Mouse (Mus musculus) c-Kit-positive CD71-negative TER-119-negative erythroid progenitor cells, embryonic 14.5 days (primary cell): ENCODE measurements around the gene Abcg4.

Experiments
- DNase-seq: peaks from one replicate; pipeline ENCODE4 v3.0.0-alpha.2; 2013; ENCODE audit warnings: low read depth

The Abcg4 gene

DNA sequence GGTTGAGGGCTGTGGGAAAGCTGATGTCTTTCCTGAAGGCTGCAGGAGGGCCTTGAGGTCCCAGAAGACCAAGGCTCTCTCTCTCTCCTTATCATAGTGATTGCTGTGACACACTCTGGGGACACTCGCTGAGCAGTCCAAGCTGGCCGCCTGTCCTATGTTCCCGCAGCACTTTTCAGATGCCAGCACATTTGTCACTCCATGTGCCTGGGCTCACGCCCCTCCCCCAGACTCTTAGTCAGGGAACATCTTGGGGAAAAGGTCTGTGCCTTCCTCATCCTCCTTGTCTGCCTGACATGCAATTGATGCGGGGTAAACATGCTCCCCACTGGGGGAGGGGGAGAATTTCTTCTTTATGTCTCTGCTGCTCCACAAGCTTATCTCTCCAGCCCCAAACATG, 5.2 kb downstream of the Abcg4 start:
- DNase-seq: no peak

GRCm38 (mm10) chr9:44269973-44270372, 18.4 kb downstream of the Abcg4 start:
- DNase-seq: no peak

- no peak for DNase-seq
Measured at GRCm38 (mm10) chr9:44269077-44269476, 19.3 kb downstream of the Abcg4 start.

GRCm38 (mm10) chr9:44268432-44268831, 20.0 kb downstream of the Abcg4 start, which contains the start of gene Nlrx1:
Nlrx1 (minus strand) TSS chr9:44268599.
- DNase-seq: peak; percentile 47

DNA sequence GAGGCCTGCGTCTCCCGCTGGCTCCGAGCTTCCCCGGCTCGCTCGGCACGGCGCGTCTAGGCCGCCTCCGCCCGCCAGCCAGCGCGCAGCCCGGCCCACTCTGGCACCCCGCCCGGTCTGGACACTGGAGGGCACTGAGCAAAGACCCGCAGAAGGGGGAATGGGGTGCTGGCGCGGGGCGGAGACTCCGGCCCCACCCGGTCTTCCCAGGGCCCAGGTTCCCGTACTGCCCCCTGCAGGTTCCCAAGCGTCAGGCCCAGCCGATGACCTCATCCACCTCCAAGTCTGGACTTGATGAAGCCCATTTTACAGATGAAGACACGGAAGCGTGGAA, 20.4 kb downstream of the Abcg4 start:
- DNase-seq: peak; percentile 82

DNA sequence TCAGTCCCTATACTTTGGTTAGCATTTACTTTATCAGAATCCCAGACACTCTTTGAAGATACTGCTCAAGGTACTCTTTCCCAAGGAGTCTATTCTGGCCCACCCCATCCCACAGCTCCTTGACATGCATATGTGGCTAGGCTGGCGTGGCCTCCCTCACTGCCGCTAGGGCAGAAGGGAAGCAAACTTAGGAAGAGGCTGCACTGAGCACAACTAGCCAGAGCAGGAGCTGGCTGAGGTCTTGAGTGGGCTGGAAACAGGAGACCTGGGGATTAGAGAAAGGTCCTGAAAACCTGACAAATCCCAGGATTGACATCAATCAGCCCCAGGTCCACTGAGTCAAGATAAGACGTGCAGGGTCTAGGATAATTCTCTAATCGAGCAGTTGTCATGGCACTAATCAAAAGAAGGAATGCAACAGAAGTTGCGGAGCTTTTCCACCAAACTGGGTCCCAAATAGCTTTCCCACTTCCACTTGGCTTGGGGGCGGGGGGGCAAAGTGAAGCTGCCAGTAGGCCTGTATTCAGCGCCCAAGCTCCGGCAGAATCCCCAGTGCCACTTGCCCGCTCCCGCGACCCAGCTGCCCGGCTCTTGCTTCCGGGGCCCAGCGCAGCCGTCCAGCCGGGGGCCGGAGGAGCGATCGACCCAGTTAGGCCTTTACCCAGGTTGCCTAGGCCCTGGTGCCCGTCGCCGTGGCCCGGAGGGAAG, 20.9 kb downstream of the Abcg4 start:
- DNase-seq: no peak

DNA sequence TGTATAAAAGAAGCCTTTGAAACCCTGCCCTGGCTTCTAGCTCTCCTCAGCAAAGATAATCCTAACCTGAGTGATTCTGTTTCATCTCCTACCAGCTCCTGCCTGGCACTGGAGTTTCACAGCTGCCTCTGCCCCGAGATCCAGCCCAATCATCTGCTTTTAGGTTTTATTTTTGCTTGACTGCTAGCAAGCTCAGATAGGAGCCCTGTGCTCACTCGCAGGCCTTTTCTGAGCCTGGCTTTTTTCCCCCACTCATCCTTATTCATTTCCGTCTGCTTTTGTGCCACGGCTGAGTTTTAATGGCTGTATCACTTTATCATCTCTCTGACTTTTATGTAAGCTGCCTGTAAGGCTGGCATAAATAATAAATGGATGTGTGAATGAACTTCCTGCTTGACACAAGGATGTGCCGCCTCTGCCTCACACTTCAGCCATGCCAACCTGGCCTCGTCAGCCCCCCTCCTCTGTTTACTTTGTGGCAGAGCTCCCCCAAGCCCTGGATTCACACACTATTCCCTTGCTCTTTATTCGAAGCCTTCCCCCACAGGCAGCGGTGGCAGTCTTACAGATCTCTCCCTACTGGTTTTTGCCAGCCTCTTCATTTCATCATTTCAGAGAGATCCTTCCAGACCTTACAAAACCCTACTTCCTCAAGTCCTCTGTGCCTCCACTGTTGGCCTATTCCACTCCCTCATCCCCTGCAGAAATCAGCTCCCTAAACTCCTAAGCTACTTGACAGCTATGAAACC, 21.8 kb downstream of the Abcg4 start:
- no peak for DNase-seq

- DNase-seq: no peak
Measured at GRCm38 (mm10) chr9:44261388-44261787, 27.0 kb downstream of the Abcg4 start.

- no peak for DNase-seq
Measured at GRCm38 (mm10) chr9:44259014-44259413, 29.4 kb downstream of the Abcg4 start.

DNA sequence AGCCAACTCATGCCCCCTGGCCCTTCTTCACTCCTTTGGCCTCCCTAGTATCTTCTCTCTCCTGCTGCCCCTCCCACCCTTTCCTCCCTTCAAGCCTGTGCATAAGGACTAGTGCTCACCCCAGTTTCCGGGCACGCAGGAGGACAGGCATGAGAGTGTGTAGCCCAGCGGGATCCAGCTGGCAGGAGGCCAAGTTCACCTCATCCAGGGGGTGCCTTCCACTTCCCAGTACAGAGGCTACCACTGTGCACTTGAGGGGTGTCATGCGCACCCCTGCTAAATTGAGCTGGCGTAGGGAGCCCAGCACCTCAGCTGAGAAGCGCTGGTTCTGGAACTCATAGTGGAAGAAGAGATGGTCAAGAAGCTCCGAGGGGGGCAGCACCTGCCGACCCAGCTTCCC, 32.2 kb downstream of the Abcg4 start:
- DNase-seq: no peak

DNA sequence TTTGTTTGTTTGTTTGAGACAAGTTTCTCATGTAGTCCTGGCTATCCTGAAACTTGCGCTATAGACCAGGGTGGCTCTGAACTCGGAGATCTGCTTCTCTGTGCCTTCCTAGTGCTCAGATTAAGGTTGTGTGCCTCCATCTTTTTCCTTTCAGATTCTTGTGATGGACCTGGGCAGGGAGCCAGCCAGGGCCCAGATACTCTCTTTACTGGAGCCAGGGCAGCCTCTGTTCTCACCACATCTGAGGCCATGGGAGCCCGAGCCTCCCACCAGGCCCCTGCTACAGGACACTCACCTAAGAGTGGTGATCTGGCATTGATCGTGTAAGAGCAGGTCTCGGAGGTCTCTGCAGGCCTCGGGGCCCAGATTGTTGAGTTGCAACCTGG, 33.3 kb downstream of the Abcg4 start:
- DNase-seq: no peak

- DNase-seq: no peak
Measured at GRCm38 (mm10) chr9:44254508-44255135, 33.8 kb downstream of the Abcg4 start.

GRCm38 (mm10) chr9:44253441-44253840, 35.0 kb downstream of the Abcg4 start:
- DNase-seq: no peak

- DNase-seq: no peak
Measured at GRCm38 (mm10) chr9:44251314-44251713, 37.1 kb downstream of the Abcg4 start, which contains the start of gene Pdzd3. Pdzd3 (minus strand) TSS chr9:44251471.

- no peak for DNase-seq
Measured at GRCm38 (mm10) chr9:44250445-44250844, 38.0 kb downstream of the Abcg4 start.

GRCm38 (mm10) chr9:44249181-44250146, 39.0 kb downstream of the Abcg4 start:
- no peak for DNase-seq

DNA sequence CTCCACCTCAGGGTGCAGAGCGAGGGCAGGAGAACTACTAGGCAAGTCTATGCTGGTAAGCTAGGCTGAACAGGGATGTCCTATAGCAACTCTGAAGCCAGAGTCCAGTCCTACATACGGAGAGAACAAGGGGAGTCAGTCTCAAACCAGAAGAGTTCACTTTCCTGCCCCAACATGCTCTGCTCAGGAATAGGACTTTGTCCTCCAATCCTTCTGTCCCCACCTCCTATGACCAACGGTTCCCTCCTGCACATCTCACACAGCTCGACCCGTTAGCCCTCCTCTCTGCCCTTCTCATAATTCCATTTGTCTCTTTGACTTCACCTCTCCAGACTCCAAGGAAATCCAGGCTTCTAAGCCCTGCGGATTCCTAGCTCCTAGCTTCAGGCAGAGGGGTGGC, 40.5 kb downstream of the Abcg4 start:
- DNase-seq: no peak

DNA sequence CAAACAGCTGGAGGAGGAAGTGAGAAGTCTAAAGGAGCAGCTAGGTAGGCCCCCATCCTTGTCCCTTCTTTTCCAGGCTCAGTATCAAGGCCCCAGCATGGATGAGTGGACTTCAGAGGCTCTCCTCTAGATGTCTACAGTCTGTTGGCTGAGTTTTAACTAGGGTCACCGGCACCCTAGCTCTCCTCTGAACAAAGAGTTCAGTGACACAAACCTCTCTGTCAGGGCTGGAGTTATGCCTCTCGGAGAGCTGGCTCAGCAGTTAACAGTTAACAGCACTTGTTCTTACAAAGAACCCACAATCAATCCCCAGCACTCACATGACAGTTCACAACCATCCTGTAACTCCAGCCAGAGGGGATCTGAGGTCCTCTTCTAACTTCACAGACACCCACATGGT, 44.8 kb downstream of the Abcg4 start:
- no peak for DNase-seq

GRCm38 (mm10) chr9:44241418-44241817, 47.0 kb downstream of the Abcg4 start:
- DNase-seq: no peak

DNA sequence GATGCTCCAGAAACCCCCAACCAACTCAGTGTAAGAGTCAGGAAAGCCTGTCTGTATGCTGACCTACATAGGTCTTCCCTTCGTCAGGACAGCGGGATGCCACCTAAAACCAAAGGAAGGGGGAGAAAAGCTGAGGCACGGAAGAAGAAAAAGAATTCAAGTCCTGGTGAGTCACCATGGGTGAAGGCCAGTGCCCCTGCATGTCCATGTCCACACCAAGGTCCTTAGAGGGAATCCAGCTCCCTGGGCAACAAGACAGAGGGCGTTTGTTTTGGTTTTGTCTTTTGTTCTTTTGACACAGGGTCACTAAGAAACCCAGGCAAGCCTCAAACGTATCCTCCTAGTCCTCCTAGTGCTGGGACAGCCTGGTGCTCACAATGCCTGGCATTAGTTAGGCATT, 47.5 kb downstream of the Abcg4 start:
- DNase-seq: no peak

- DNase-seq: no peak
Measured at GRCm38 (mm10) chr9:44240399-44240798, 48.0 kb downstream of the Abcg4 start, which contains the start of gene Ccdc153. Ccdc153 (plus strand) TSS chr9:44240676.

GRCm38 (mm10) chr9:44239447-44239846, 49.0 kb downstream of the Abcg4 start:
- DNase-seq: peak; percentile 52
